Mouse (Mus musculus): ENCODE data around the gene Vmn1r48. TPM values are rescaled to one million over a fixed set of nuclear protein-coding genes. Genes with fewer than 3 reads are reported as not detected.
"Not testable (repeated sequence)": the region's sequence is repeated elsewhere in the genome, so short reads cannot be mapped to it uniquely, and the experiment has no call there.

Gene Vmn1r48
- not detected for total RNA-seq (2018; cell fraction: chromatin; rRNA removed)
- total RNA-seq (2018; cell fraction: cytosol; rRNA removed): not detected
- not detected for total RNA-seq (2018; cell fraction: nucleus; rRNA removed)
- polyA plus RNA-seq (2018): not detected in 3 replicates

DNA sequence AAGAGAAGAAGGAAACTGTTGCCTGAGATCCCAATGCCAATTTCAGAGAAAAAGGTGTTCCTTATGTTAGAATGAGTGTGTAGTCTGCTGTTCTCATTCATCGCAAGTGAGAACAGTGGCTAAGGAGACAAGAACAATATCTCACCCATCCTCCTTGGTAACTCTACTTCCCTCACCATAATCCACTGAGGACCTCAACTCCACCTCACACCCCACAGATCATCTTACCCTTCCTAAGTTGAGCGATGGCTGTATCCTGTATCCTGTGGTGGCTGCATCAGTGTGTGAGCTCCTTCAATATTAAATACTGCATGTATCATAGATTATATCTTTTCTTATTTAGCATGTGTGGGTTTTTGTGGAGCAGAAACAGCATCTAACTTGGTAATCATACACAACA, at the start of gene Vmn1r48:
Gene Vmn1r48 (minus strand): TSS at position 101 of the 400 bp plus-strand sequence.
- not testable (repeated sequence) for H3K79me2 ChIP-seq (ENCODE audit: inconsistent target); H3K4me3 ChIP-seq (ENCODE audit: inconsistent target); H3K36me3 ChIP-seq (ENCODE audit: inconsistent target); H3K27ac ChIP-seq
- no CpG with 5 or more reads among the region's 2 CpGs for WGBS (ENCODE audit: missing documents)

DNA sequence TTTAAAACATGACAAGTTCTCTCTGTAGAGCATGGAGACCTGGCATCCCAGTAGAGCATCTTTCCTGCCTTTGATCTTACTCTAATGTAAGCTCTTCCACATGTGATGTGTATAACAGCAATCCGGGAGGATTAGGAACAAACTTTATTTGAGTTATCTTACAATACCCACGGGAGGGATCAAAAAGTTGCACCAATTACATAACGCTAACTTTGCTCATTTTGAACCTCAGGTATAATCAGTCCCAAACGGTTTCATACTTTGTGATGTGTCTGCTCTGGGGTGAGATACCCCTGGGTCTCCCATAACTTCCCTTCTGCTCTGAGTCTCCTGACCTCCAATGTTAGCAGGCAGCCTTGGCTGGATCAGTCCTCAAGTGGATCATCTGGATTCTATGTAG, 41.8 kb upstream of the Vmn1r48 start, which contains the start of gene Vmn1r49:
Gene Vmn1r49 (minus strand): TSS at position 101 of the 400 bp plus-strand sequence.
- H3K79me2 ChIP-seq (ENCODE audit: inconsistent target): no peaks in the 10 kb centered on the region
- H3K36me3 ChIP-seq (ENCODE audit: inconsistent target): no peaks in the 10 kb centered on the region
- no peak within 1 kb of the TSS for H3K27ac ChIP-seq
- H3K4me3 ChIP-seq (ENCODE audit: inconsistent target): no peak within 1 kb of the TSS
- 86% methylated on average over 4 of the region's 4 CpGs for WGBS (ENCODE audit: missing documents)

DNA sequence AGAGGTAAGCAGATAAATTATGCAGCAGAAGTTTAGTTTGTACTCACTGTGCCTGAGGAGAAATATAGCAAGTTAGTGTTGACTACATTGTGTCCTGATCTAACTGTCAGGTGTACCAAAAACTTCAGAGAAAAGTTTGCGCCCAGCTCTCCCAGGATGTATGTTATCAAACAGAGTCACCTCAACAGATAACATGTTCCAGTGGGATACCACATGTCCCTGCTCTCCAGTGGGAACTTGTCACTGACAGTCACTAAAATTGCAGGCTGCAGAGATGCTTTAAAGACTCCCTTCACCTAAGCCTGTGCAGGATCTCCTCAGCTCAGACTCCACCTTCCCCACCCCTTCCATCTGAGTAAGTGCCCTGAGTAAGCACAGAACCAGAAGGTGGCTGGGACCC, 20.8 kb downstream of the Vmn1r48 start, which contains the start of gene Vmn1r47:
Gene Vmn1r47 (plus strand): TSS at position 301 of the 400 bp plus-strand sequence.
- H3K36me3 ChIP-seq (ENCODE audit: inconsistent target); H3K27ac ChIP-seq; H3K4me3 ChIP-seq (ENCODE audit: inconsistent target); H3K79me2 ChIP-seq (ENCODE audit: inconsistent target): not testable (repeated sequence)
- 100% methylated on average over 1 of the region's 1 CpGs for WGBS (ENCODE audit: missing documents)

DNA sequence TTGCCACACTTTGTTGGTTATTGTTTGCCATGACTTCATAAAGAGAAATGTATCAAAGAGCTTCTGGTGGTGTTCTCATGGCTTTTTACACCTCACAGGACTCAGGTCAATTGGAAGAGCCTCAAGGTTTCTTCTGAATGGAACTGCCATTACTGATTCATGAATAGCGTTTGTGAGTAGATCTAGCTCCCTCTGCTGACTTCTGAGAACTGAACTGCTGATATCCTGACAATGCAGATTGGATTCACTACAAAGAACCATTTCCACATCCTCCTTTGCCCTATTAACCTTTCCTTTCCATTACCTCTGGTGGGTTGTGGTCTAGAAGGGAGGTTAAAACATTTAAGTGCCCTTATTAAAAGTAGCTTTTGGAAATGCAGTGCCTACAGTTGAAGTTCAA, 50.7 kb downstream of the Vmn1r48 start:
- Histone ChIP-seq H3K4me3 (ENCODE audit: inconsistent target) (no peak overlapping the region), H3K79me2 (ENCODE audit: inconsistent target) (no peaks in the 10 kb centered on the region), H3K36me3 (ENCODE audit: inconsistent target) (no peaks in the 10 kb centered on the region), H3K27ac (no peak overlapping the region)
- WGBS (ENCODE audit: missing documents): 28% methylated on average over 1 of the region's 1 CpGs

Other genes with a start within 250 kb of the Vmn1r48 start
- not detected in 3 replicates for gene Vmn1r42, start 160.4 kb downstream of the Vmn1r48 start, polyA plus RNA-seq (2018)
- gene Vmn1r43, start 160.4 kb downstream of the Vmn1r48 start, polyA plus RNA-seq (2018): not detected in 3 replicates
- not detected in 3 replicates for gene Vmn1r44, start 153.2 kb downstream of the Vmn1r48 start, polyA plus RNA-seq (2018)
- not detected in 3 replicates for gene Vmn1r45, start 96.2 kb downstream of the Vmn1r48 start, polyA plus RNA-seq (2018)
- not detected in 3 replicates for gene Vmn1r46, start 67.5 kb downstream of the Vmn1r48 start, polyA plus RNA-seq (2018)
- not detected in 3 replicates for gene Vmn1r47, start 20.7 kb downstream of the Vmn1r48 start, polyA plus RNA-seq (2018)
- gene Vmn1r49, start 41.7 kb upstream of the Vmn1r48 start, polyA plus RNA-seq (2018): not detected in 3 replicates
- gene Vmn1r50, start 64.6 kb upstream of the Vmn1r48 start, polyA plus RNA-seq (2018): not detected in 3 replicates
- not detected in 3 replicates for gene Vmn1r51, start 85.8 kb upstream of the Vmn1r48 start, polyA plus RNA-seq (2018)
- not detected in 3 replicates for gene Vmn1r52, start 138.0 kb upstream of the Vmn1r48 start, polyA plus RNA-seq (2018)
- gene V1ra8, start 166.0 kb upstream of the Vmn1r48 start, polyA plus RNA-seq (2018): not detected in 3 replicates
- not detected in 3 replicates for gene Vmn1r53, start 187.6 kb upstream of the Vmn1r48 start, polyA plus RNA-seq (2018)
- gene Vmn1r54, start 209.5 kb upstream of the Vmn1r48 start, polyA plus RNA-seq (2018): not detected in 3 replicates